Mouse (Mus musculus) liver, postnatal 0 days (tissue): ENCODE data around the gene Sdf4.

Experiments
- CTCF ChIP-seq: sonication (generic); IDR thresholded peaks from 2 replicates; pipeline ENCODE4 v1.5.1; 2016; ENCODE audit warnings: antibody characterized with exemption, low read depth
- EP300 ChIP-seq: IDR thresholded peaks from 2 replicates; pipeline ENCODE4 v1.6.1; 2016; ENCODE audit warnings: antibody characterized with exemption, low read depth, mild to moderate bottlenecking

GRCm38 (mm10) chr4:156028580-156028979 lies 35.9 kb downstream of the Sdf4 start:
- TF ChIP-seq CTCF (no peak), EP300 (no peak)
